Mouse (Mus musculus): ENCODE data around the gene Ccpg1.

DNA sequence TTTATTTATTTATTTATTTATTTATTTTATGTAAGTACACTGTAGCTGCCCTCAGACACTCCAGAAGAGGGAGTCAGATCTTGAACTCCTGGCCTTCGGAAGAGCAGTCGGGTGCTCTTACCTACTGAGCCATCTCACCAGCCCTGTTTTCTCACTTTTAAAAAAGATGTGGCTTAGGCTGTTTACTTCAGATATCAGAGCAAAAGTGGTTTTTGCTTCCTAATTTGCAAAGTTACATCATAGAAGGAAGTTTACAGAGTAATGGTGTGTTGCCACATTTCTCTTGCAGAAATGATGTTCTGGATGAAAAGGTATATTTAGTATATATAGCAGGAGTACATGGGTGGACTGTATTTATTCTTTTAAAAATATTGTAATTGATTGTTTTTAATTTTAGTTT is 6.2 kb downstream of the Ccpg1 start:
- TF ChIP-seq CTCF (IDR thresholded peaks at IDR 0.05; ENCODE audit: low read depth), result no peak
- no peak for TF ChIP-seq EP300 (IDR thresholded peaks at IDR 0.05; ENCODE audit: low read depth)

Data from liver, embryonic 14.5 days (tissue).